Mouse (Mus musculus) neural tube, embryonic 14.5 days (tissue): ENCODE results near the gene Coro7. TPM values are rescaled to one million over a fixed set of nuclear protein-coding genes. Genes with fewer than 3 reads are reported as not detected.

Experiments
- ATAC-seq: fragments of 200-750 bp; cut with Nextera tagmentation; 2 replicates; pipeline ENCODE4 v1.8.0; 2017; ENCODE audit warnings: low read depth, mild to moderate bottlenecking, moderate TSS enrichment, moderate library complexity
- H3K27ac ChIP-seq: fragments of 300-500 bp; sonication (generic); 2 replicates; pipeline ENCODE4 v1.5.1; 2014; ENCODE audit warnings: low read depth, mild to moderate bottlenecking, control low read depth, low read length, moderate library complexity, mixed read lengths
- H3K27me3 ChIP-seq: fragments of 300-500 bp; sonication (generic); 2 replicates; pipeline ENCODE4 v1.6.1; 2014; ENCODE audit warnings: low read length; ENCODE audit not compliant: control insufficient read depth, insufficient read depth
- H3K36me3 ChIP-seq: fragments of 300-500 bp; sonication (generic); 2 replicates; pipeline ENCODE4 v1.6.1; 2014; ENCODE audit warnings: low read length, mixed read lengths; ENCODE audit not compliant: control insufficient read depth, insufficient read depth
- H3K4me1 ChIP-seq: fragments of 300-500 bp; sonication (generic); 2 replicates; pipeline ENCODE4 v1.6.1; 2014; ENCODE audit warnings: low read length; ENCODE audit not compliant: control insufficient read depth, insufficient read depth
- H3K4me2 ChIP-seq: fragments of 300-500 bp; sonication (generic); 2 replicates; pipeline ENCODE4 v1.6.1; 2014; ENCODE audit warnings: mild to moderate bottlenecking, low read depth, low read length, control low read depth
- H3K4me3 ChIP-seq: fragments of 300-500 bp; sonication (generic); 2 replicates; pipeline ENCODE4 v1.5.1; 2014; ENCODE audit warnings: low read depth, low read length, control low read depth, mixed read lengths
- H3K9ac ChIP-seq: fragments of 300-500 bp; sonication (generic); replicated peaks from 2 replicates; pipeline ENCODE4 v1.6.1; 2014; ENCODE audit warnings: low read depth, mild to moderate bottlenecking, control low read depth, low read length, mixed read lengths
- H3K9me3 ChIP-seq: fragments of 300-500 bp; sonication (generic); 2 replicates; pipeline ENCODE4 v1.6.1; 2016; ENCODE audit warnings: low read length; ENCODE audit not compliant: control insufficient read depth
- WGBS: fragments of 180-500 bp; shearing (Covaris S2); extraction: QIAGEN DNeasy Blood & Tissue Kit; methylation state at CpG from one replicate; pipeline ENCODE4 v1.1.7; 2014; 5-methylcytosine and 5-hydroxymethylcytosine counted together
- polyA plus RNA-seq: library from polyadenylated mRNA; unstranded; fragments of >200 nt; fragmentation: Nextera tagmentation; extraction: Ambion mirVana; gene quantifications from 2 replicates; pipeline ENCODE4 v1.2.1, GENCODE M21; 2014

The Coro7 gene
- polyA plus RNA-seq, 1 experiment from 2014 or later: 28.6 TPM

GRCm38 (mm10) chr16:4599616-4600015, 80.0 kb downstream of the Coro7 start:
- ATAC-seq: no peak
- Histone ChIP-seq H3K4me2 (no peak overlapping the region), H3K27me3 (no peaks in the 10 kb centered on the region), H3K4me1 (peaks cover 67% of the 10 kb centered on the region), H3K9me3 (no peaks in the 10 kb centered on the region), H3K4me3 (no peak overlapping the region), H3K36me3 (no peaks in the 10 kb centered on the region), H3K9ac (no peak overlapping the region), H3K27ac (no peak overlapping the region)
- WGBS: 86% methylated on average over 3 of the region's 3 CpGs

DNA sequence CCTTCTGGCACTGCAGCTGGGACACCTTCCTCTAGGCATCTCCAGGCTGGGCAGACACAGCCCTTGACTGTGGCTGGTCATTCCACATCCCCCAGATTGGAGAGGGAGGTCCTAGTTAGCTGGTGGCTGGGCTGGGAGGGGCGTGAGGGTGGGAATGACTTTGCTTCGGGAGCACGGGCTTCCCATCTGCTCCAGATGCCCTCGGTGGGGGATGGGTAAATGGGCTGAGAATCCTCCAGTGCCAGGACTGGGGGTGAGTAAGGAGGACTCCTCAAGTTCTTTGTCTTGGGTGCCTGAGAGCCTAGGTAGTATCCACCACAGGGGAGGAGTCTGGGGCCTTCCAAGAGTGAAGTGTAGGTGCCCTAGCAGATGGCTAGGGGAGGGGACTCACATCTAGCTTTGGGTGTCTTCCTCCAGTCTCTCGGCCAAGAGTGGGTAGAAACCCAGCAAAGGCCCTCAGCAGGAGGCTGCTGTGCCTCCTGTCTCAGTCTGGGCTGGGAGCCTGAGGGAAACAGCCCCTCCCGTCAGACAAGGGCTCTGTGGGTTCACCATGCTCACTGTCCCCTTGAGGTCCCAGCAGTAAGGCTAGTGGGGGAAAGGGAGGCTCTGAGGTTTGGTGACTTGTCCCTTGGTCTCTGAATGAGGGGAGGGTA, 80.6 kb downstream of the Coro7 start:
- ATAC-seq: no peak
- Histone ChIP-seq H3K4me3 (no peak overlapping the region), H3K9ac (no peak overlapping the region), H3K36me3 (no peaks in the 10 kb centered on the region), H3K9me3 (no peaks in the 10 kb centered on the region), H3K27me3 (no peaks in the 10 kb centered on the region), H3K4me1 (peaks cover 67% of the 10 kb centered on the region), H3K27ac (no peak overlapping the region; the same call in 1 of the 2 replicates), H3K4me2 (no peak overlapping the region)
- WGBS: 7% methylated on average over 6 of the region's 6 CpGs

DNA sequence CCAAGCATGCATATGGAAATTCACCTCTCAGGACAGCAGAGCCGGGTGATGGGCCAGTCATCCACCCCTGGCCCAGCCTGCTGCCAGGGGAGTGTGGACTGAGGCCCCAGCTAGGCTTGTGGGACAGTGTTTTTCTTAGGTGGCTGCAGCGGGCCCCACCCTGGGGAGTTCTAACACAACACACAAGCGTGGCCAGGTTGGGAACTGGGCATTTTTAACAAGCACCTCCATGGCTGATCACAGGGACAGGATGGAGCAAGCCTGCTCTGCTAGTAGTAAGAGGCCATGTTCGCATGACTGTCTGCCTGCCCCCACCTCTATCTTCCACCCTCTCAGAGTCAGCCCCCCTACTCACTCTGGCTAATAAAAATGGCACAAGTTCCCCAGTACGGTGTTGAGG, 81.5 kb downstream of the Coro7 start:
- Histone ChIP-seq H3K4me2 (0 out of 2 replicates have a peak overlapping the region, but pooled peaks have one; percentile 1), H3K36me3 (no peaks in the 10 kb centered on the region), H3K4me1 (peaks cover 62% of the 10 kb centered on the region), H3K27ac (no peak overlapping the region; the same call in 1 of the 2 replicates), H3K4me3 (no peak overlapping the region), H3K27me3 (no peaks in the 10 kb centered on the region), H3K9ac (0 out of 2 replicates have a peak overlapping the region, but pooled peaks have one; percentile 25), H3K9me3 (no peaks in the 10 kb centered on the region)
- no peak for ATAC-seq
- 64% methylated on average over 5 of the region's 5 CpGs for WGBS

DNA sequence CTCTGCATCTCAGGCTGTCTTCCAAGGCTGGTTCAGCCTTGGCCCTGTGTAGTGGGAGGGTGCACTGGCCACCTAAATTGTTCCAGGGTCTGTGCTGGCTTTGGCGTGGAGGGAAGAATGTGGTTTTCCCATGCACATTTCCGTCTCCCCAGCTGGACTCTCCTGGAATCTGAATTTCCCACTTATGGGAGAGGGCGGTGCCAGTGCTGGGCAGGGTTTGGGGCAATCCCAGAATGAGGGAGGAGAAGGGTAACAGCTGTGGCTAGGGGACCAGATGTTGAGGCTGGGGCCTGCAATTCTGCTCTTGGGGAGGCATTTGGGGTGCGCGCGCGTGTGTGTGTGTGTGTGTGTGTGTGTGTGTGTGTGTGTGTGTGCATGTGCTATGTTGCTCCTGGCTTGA, 82.3 kb downstream of the Coro7 start:
- Histone ChIP-seq H3K9me3 (no peaks in the 10 kb centered on the region), H3K27me3 (no peaks in the 10 kb centered on the region), H3K4me3 (peak overlapping the region; percentile 78; the same call in 1 of the 2 replicates), H3K36me3 (no peaks in the 10 kb centered on the region), H3K27ac (no peak overlapping the region), H3K4me2 (peak overlapping the region; percentile 92), H3K9ac (0 out of 2 replicates have a peak overlapping the region, but pooled peaks have one; percentile 25), H3K4me1 (peaks cover 57% of the 10 kb centered on the region)
- WGBS: 45% methylated on average over 7 of the region's 7 CpGs
- no peak for ATAC-seq

- no peaks in the 10 kb centered on the region for H3K36me3 ChIP-seq
- H3K4me2 ChIP-seq: peak overlapping the region; percentile 92
- H3K27me3 ChIP-seq: no peaks in the 10 kb centered on the region
- no peak overlapping the region for H3K27ac ChIP-seq
- ATAC-seq: no peak
- WGBS: 21% methylated on average over 2 of the region's 2 CpGs
- no peak overlapping the region for H3K9ac ChIP-seq
- H3K4me3 ChIP-seq: peak overlapping the region; percentile 78
- H3K4me1 ChIP-seq: peaks cover 55% of the 10 kb centered on the region
- no peaks in the 10 kb centered on the region for H3K9me3 ChIP-seq
Measured at GRCm38 (mm10) chr16:4596836-4597235, 82.7 kb downstream of the Coro7 start.

GRCm38 (mm10) chr16:4596141-4596728, 83.3 kb downstream of the Coro7 start:
- 6% methylated on average over 3 of the region's 3 CpGs for whole genome bisulfite sequencing
- peak overlapping the region; percentile 96 for H3K9ac ChIP-seq
- no peaks in the 10 kb centered on the region for H3K9me3 ChIP-seq
- no peaks in the 10 kb centered on the region for H3K27me3 ChIP-seq
- H3K4me2 ChIP-seq: peak overlapping the region; percentile 92
- H3K4me3 ChIP-seq: peak overlapping the region; percentile 78
- peak overlapping the region; percentile 94 for H3K27ac ChIP-seq
- 0 out of 2 replicates have a peak, but pooled peaks have one; percentile 11 for ATAC-seq
- H3K36me3 ChIP-seq: no peaks in the 10 kb centered on the region
- H3K4me1 ChIP-seq: peaks cover 52% of the 10 kb centered on the region

DNA sequence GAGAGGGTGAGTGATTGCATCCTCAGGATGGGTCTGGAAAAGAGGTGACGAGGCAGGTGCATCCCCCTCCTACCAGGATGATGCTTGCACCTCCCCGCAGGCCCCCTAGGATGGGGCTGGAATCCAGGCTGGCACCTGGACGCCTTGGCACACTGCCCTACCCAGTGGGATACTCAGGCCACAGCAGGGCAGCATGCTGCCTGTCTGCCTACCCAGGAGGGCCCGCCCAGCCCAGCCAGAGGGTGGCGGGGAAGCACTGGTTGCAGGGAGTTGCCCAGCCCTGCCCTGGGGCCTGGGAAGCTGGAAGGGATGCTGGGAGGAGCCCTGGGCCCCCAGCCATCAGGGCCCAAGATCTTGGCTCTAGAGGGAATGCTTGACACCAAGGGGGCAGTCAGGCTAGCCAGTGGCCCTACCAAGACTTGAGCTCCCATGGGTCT, 84.0 kb downstream of the Coro7 start:
- peak; percentile 19; the same call in 1 of the 2 replicates for ATAC-seq
- no peaks in the 10 kb centered on the region for H3K36me3 ChIP-seq
- no peaks in the 10 kb centered on the region for H3K27me3 ChIP-seq
- peaks cover 50% of the 10 kb centered on the region for H3K4me1 ChIP-seq
- peak overlapping the region; percentile 78 for H3K4me3 ChIP-seq
- peak overlapping the region; percentile 92 for H3K4me2 ChIP-seq
- H3K9ac ChIP-seq: peak overlapping the region; percentile 96
- H3K9me3 ChIP-seq: no peaks in the 10 kb centered on the region
- H3K27ac ChIP-seq: peak overlapping the region; percentile 94
- 3% methylated on average over 5 of the region's 5 CpGs for WGBS

DNA sequence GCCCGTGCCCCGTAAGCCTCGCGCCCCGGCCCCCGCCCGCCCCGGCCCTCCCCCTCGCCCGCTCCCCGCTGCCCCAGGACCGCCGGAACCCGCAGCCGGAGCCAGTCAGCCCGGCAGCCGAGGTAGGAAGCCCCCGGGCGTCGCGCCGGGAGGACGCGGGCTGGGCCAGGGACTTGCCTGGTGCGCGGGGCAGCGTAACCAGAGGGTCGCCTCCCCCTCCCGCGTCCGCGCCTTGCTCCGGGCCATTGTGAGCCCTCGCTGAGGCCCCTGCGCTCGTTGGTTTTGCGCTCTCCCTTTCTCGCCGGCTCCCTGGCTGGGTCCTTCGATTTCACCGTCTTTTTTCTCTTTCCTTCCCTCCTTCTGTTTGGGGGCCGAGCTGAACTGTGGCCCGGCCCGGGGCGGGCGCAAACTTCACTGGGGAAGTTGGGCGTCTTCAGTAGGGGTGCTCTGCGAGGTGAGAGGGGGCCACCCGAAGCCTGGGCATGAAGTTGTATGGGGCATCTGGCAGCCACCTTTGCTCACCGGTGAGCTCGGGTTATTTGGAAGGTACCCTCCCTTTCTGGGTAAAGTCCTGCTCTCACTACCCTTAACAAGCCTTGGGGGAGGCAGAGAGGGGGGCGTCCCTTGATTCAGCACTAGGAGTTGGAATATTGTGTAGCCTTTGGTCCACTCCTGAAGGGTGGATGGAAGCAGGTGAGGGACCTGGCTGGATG, 84.6 kb downstream of the Coro7 start:
- peak overlapping the region; percentile 96 for H3K9ac ChIP-seq
- H3K4me2 ChIP-seq: peak overlapping the region; percentile 92
- no peaks in the 10 kb centered on the region for H3K27me3 ChIP-seq
- peak overlapping the region; percentile 94 for H3K27ac ChIP-seq
- H3K9me3 ChIP-seq: no peaks in the 10 kb centered on the region
- H3K4me1 ChIP-seq: peaks cover 50% of the 10 kb centered on the region
- no peaks in the 10 kb centered on the region for H3K36me3 ChIP-seq
- peak; percentile 45 for ATAC-seq
- under 1% methylated on average over 47 of the region's 52 CpGs for WGBS
- H3K4me3 ChIP-seq: peak overlapping the region; percentile 78
